In genomic region chr7:144932389-144932937, GRCm38 (mm10) we compare ENCODE assay signal across 10 mouse cellular contexts. TPM values are rescaled to one million over a fixed set of nuclear protein-coding genes. Genes with fewer than 3 reads are reported as not detected.
DNase-seq lines count a peak whose midpoint lies in the region; ATAC-seq and TF ChIP-seq lines count a peak whose summit lies in the region.
"Had no signal": no experiment of that assay in that cellular context is flagged by ENCODE, and none has a peak within 500 bp of the region (broad histone marks: within the 10 kb centered on the region; RNA-seq: fewer than 3 reads in every experiment).

No protein-coding gene starts in this region.

- no peak for ATAC-seq in kidney, embryonic 15.5 days (replicated peaks; ENCODE audit: low FRiP score)
- no peak for ATAC-seq in limb, embryonic 14.5 days (ENCODE audit: low FRiP score, low read depth)

- H3K4me2 ChIP-seq in kidney, embryonic 15.5 days: no peak overlapping the region
- no peak overlapping the region for H3K4me2 ChIP-seq in limb, embryonic 14.5 days (replicated peaks; ENCODE audit: low read depth, low read length, severe bottlenecking)

- no peaks in the 10 kb centered on the region for H3K9me3 ChIP-seq in kidney, embryonic 15.5 days (replicated peaks)
- no peaks in the 10 kb centered on the region for H3K9me3 ChIP-seq in limb, embryonic 14.5 days (ENCODE audit: control insufficient read depth, low read length)

- H3K9ac ChIP-seq in kidney, embryonic 15.5 days: no peak overlapping the region; the same call in 1 of the 2 replicates
- H3K9ac ChIP-seq in limb, embryonic 14.5 days (ENCODE audit: low read depth, low read length, severe bottlenecking): peak overlapping the region; percentile 36; the same call in 1 of the 2 replicates

- DNase-seq in adrenal gland, postnatal 25 days: peak; percentile 19
- no peak for DNase-seq in adrenal gland, adult 2 months
- DNase-seq in kidney, postnatal 4 days: no peak
- DNase-seq in B cell, adult 2 months: peak; percentile 37
- DNase-seq in limb, embryonic 14.5 days (ENCODE audit: low spot score): no peak
- DNase-seq in thymus, postnatal 10 days (ENCODE audit: low spot score in 2 of 2): no peak
- no peak for DNase-seq in gastrocnemius, postnatal 4 days (ENCODE audit: low spot score in 2 of 2)

- H3K4me1 ChIP-seq in kidney, embryonic 15.5 days: peaks cover 58% of the 10 kb centered on the region
- peaks cover 9% of the 10 kb centered on the region; the same call in 1 of the 2 replicates for H3K4me1 ChIP-seq in limb, embryonic 14.5 days (ENCODE audit: control insufficient read depth, insufficient read depth, low read length)

- H3K4me3 ChIP-seq in kidney, embryonic 15.5 days (replicated peaks): no peak overlapping the region
- no peak overlapping the region for H3K4me3 ChIP-seq in limb, embryonic 14.5 days (replicated peaks; ENCODE audit: low read length)

- TF ChIP-seq POLR2A in limb, embryonic 14.5 days (IDR thresholded peaks at IDR 0.05; ENCODE audit: borderline replicate concordance, extremely low read depth, insufficient read depth, insufficient read length): no peak

- 68% methylated on average over 18 of the region's 18 CpGs for WGBS in kidney, embryonic 15.5 days
- WGBS in limb, embryonic 14.5 days: 81% methylated on average over 18 of the region's 18 CpGs

- 0 out of 2 replicates have a peak overlapping the region, but pooled peaks have one; percentile 14 for H3K27ac ChIP-seq in kidney, embryonic 15.5 days
- no peak overlapping the region for H3K27ac ChIP-seq in limb, embryonic 14.5 days (replicated peaks; ENCODE audit: low read depth, low read length)

- no peaks in the 10 kb centered on the region for H3K27me3 ChIP-seq in kidney, embryonic 15.5 days
- no peaks in the 10 kb centered on the region for H3K27me3 ChIP-seq in limb, embryonic 14.5 days (ENCODE audit: control insufficient read depth, insufficient read depth, low read length)

- peaks cover 80% of the 10 kb centered on the region for H3K36me3 ChIP-seq in kidney, embryonic 15.5 days
- H3K36me3 ChIP-seq in limb, embryonic 14.5 days (ENCODE audit: control insufficient read depth, insufficient read depth, low read length): peaks cover 78% of the 10 kb centered on the region

RNA-seq across cellular contexts. Expression of gene Ccnd1, which starts 7.3 kb away (rescaled TPM):
- 111 and 117 TPM in 2 replicates for total RNA-seq in adrenal gland, postnatal 25 days (2021)
- 100 to 1,000 TPM; 105 to 244 TPM for total RNA-seq in adrenal gland, adult 2 months (2021)
- polyA plus RNA-seq in adrenal gland, adult 2 months (2012; rRNA removed): 115 and 133 TPM in 2 replicates
- 229 and 245 TPM in 2 replicates for polyA plus RNA-seq in kidney, embryonic 15.5 days (2015; fragmentation: Nextera tagmentation; extraction: Ambion mirVana)
- polyA plus RNA-seq in limb, embryonic 14.5 days (2012; rRNA removed): 110 and 125 TPM in 2 replicates
- 127 and 147 TPM in 2 replicates for polyA plus RNA-seq in limb, embryonic 14.5 days (2014; fragmentation: Nextera tagmentation; extraction: Ambion mirVana)
- 10 to 100 TPM; 82.7 to 84.8 TPM for total RNA-seq in gastrocnemius, postnatal 4 days (2021)

RNA-seq across cellular contexts. Expression of gene LTO1, which starts 17.6 kb away (rescaled TPM):
- 18.7 and 27.1 TPM in 2 replicates for total RNA-seq in adrenal gland, postnatal 25 days (2021)
- 10 to 100 TPM; 20.5 to 27.0 TPM for total RNA-seq in adrenal gland, adult 2 months (2021)
- polyA plus RNA-seq in adrenal gland, adult 2 months (2012; rRNA removed): 7.8 and 9.5 TPM in 2 replicates
- 25.8 and 27.9 TPM in 2 replicates for polyA plus RNA-seq in kidney, embryonic 15.5 days (2015; fragmentation: Nextera tagmentation; extraction: Ambion mirVana)
- 24.9 and 46.5 TPM in 2 replicates for polyA plus RNA-seq in limb, embryonic 14.5 days (2012; rRNA removed)
- polyA plus RNA-seq in limb, embryonic 14.5 days (2014; fragmentation: Nextera tagmentation; extraction: Ambion mirVana): 22.0 and 26.2 TPM in 2 replicates
- 10 to 100 TPM; 18.4 TPM for total RNA-seq in gastrocnemius, postnatal 4 days (2021)

RNA-seq across cellular contexts. Expression of gene Fgf15, which starts 36.1 kb away (rescaled TPM):
- total RNA-seq in adrenal gland, postnatal 25 days (2021): not detected in 2 replicates
- total RNA-seq in adrenal gland, adult 2 months (2021): under 1 TPM in 1 of 2 experiments, not detected in 1; 0.14 TPM
- 0.07 TPM in 1 of 2 replicates, not detected in the other for polyA plus RNA-seq in adrenal gland, adult 2 months (2012; rRNA removed)
- polyA plus RNA-seq in kidney, embryonic 15.5 days (2015; fragmentation: Nextera tagmentation; extraction: Ambion mirVana): 2.3 and 2.4 TPM in 2 replicates
- 0.13 TPM in 1 of 2 replicates, not detected in the other for polyA plus RNA-seq in limb, embryonic 14.5 days (2012; rRNA removed)
- not detected in 2 replicates for polyA plus RNA-seq in limb, embryonic 14.5 days (2014; fragmentation: Nextera tagmentation; extraction: Ambion mirVana)
- total RNA-seq in gastrocnemius, postnatal 4 days (2021): not detected
- polyA plus RNA-seq: liver, embryonic 16.5 days; stomach, embryonic 16.5 days had no signal

Comparison
In these comparisons a context has a peak if more than half of its experiments do, and no peak if none do; other contexts are left out.
1. DNase-seq: peak in adrenal gland, postnatal 25 days (single experiment) and B cell, adult 2 months (2 of 2); none in adrenal gland, adult 2 months (single experiment), kidney, postnatal 4 days (0 of 2), limb, embryonic 14.5 days (single experiment), thymus, postnatal 10 days (0 of 2) and gastrocnemius, postnatal 4 days (0 of 2).